Mouse (Mus musculus): ENCODE results near the gene A4galt.
"Not testable (repeated sequence)": the region's sequence is repeated elsewhere in the genome, so short reads cannot be mapped to it uniquely, and the experiment has no call there.

A4galt gene

DNA sequence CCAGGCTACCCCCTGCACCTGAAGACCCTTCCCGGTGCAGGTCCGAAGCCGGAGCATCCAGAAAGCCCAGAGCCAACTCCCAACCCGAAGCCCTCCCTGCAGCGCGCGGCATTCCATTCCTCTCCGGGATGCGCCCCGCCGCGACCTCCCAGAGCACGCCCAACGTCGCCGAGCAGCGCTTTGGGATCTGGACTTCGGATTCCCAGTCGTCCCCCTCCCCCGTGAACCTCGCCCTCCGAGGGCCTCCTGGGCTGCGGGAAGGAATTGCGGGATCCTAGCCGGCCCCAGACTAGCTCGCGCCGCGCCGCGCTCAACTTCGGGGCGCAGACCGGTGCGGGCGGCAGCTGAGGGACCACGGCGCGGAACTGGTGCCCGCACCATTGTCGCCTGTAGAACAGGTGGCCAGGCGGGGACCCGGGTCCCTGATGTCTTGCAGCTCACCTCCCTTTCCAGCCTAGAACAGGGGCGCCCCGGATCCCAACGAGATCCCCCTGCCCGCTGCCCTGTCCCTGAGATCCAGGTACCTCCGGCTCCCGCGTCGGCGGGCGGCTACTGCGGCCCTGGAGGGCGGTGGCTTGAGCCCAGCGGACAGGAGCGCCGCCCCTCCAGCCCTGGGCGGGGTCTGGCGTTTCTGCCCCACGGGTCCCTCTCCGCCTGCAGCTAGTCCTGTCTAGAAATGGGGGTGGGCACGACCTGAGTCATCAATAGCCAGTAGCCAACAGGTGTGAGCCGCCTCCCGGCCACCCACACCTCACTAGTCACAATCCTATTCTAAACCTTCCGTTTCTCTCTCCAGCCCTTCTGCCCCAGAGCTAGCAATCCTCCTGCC lies at the start of gene A4galt:
TSS of gene A4galt (minus strand) at position 599 of the 829 bp plus-strand sequence.
- DNase-seq (ENCODE audit: low read depth, low spot score), result no peak

DNA sequence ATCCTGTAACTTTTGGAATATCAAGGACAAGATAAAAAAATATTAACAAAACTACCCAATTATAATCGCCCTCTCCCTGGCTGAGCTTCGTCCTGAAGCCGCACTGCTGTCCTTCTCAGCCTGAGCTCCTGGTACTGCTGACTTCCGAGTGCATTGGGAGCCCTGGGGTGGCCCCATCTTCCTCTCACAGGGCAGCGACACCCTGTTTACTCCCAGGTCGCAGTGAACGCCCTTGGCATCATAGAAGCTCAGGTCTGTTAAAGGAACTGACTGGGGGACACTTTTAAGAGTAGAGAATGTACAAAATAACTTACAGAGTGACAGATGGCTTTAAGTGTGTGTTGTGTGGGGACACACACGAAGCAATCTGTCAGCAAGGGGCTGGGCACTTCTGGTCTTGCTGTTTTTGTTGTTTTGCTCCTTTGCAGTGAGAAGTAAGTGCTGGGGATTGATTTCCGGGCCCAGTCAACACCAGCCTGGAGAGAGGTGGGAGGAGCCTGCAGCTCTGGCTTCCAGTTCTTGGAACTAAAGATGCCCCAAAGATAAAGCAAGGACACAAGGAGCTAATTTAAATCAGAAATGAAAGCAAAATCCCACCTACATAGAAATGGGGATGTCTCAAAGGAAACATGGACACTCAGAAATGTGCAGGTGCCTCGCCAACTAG lies 48.5 kb upstream of the A4galt start:
- DNase-seq (ENCODE audit: low read depth, low spot score), result no peak

- DNase-seq (ENCODE audit: low read depth, low spot score), result no peak
Measured at GRCm38 (mm10) chr15:83299450-83299849, 47.9 kb upstream of the A4galt start.

GRCm38 (mm10) chr15:83298810-83299209 lies 47.2 kb upstream of the A4galt start:
- no peak for DNase-seq (ENCODE audit: low read depth, low spot score)

DNA sequence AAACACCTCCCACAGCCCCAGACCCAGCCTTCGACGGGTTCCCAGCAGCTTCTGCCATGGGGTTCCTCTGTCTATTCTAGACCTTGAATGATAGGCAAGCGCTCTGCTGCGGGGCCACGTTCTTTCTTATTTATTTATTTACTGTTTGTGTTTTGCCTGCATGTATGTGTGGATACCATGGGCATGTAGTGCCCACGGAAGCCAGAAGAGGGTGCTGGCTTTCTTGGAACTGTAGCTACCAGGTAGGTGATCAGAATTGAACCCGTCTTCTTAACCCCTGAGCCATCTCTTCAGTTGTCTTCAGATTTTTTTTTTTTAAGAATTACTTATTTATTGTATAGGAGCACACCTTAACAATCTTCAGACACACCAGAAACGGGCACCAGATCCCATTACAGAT lies 46.7 kb upstream of the A4galt start:
- DNase-seq (ENCODE audit: low read depth, low spot score), result peak; percentile 24

DNA sequence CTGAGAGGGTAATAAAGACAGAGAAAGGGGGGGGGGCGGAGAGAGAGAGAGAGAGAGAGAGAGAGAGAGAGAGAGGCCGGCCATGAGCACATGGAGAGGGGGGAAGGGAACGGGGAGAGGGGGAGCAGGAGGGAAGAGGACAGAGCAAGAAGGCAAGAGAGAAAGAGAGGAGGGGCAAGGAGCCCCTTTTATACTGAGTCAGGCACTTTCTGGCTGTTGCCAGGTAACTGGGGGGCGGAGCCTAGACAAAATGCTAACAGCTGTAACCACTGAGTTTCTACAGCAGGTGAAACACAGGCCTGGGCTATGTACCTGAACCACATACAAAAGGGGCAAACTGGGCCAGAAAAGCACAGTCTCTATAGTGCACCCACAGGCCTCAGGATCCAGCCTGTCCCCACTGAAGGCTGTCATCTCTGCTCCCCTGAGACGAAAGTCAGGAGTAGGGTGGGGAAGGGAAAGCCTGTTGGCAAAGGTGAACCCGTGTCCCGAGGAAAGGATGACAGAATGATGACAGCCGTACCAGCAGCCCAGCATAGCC lies 45.3 kb upstream of the A4galt start:
- DNase-seq (ENCODE audit: low read depth, low spot score), result peak; percentile 31

DNA sequence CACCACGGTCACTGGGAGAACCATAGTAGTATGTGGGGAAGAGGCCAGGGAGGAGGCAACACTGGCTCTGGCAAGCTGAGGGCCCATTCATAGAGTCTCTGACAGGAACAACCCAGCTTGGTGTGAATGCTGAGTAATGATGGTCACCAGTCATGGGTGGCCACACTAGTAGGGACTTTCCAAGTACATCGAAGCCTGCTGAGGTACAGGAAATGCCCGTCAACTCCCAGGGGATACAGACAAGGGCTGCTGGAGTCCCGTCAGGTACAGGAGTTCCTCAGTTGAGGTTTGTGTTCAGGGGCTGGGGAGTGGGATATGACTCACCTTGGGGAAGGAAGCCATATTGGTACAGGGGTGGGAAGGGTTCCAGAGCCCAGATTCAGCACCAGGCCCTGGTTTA lies 44.5 kb upstream of the A4galt start:
- DNase-seq (ENCODE audit: low read depth, low spot score), result peak; percentile 66

DNA sequence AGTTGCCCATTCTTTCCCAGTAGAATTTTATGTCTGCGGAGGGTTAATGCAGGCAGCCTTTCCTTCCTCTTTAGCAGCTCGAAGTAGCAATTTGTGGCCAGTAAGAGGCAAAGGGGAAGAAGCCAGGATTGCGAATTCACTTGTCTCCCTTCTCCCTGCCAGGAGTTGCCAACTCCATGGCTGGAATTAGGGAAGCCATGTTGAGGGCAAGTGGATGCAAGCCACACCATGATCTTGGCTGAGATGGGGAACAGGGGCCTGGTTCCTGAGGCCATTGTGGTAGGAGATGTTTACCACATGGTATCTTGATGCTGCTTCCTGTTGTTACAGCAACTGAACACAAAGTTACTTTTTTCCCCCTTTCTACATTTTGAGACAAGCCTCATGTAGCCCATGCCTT lies 43.4 kb upstream of the A4galt start:
- no peak for DNase-seq (ENCODE audit: low read depth, low spot score)

DNA sequence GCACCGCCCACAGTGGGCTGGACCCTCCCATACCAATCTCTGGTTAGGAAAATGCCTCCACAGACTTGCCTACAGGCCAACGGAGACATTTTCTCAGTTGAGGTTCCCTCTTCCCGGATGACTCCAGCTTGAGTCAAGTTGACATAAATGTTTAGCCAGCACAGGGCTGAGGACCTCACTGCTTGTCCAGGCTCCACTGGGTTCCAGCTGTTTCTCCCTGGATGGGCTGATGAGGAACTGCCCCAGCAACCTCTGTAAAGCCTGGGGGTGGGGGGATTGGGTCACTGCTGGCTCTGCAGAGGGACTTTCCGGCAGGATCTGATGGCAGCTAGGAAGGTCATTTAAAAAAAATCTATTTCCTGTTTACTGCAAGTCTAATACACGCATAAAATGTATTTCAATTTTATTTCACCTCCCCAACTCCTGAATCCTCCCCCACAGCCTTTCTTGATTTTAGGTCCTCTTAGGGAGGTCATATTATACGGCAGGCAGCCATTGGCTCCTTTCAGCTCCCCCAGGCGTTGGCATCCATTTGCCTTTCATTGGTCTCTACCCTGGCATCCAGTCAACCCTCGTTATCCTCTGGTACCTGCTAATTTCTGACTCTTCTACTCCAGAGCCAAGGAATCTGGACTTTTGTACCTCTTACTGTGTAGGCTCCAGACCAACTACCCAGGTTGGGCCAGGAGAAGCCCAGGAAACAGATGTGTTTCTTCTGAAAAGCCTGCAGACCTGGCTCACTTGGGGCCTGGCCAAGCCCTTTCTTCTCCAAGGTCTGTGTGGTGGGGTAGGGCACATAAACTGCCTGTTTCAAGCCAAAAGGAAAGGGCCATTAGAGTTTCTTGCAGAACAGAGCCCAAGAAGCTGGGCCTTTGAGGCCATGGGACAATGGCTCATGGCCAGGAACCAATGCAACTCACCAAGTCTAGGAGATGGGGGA lies 42.4 kb upstream of the A4galt start:
- DNase-seq (ENCODE audit: low read depth, low spot score), result no peak

GRCm38 (mm10) chr15:83293144-83293543 lies 41.6 kb upstream of the A4galt start:
- no peak for DNase-seq (ENCODE audit: low read depth, low spot score)

GRCm38 (mm10) chr15:83292261-83293056 lies 40.9 kb upstream of the A4galt start:
- no peak for DNase-seq (ENCODE audit: low read depth, low spot score)

DNA sequence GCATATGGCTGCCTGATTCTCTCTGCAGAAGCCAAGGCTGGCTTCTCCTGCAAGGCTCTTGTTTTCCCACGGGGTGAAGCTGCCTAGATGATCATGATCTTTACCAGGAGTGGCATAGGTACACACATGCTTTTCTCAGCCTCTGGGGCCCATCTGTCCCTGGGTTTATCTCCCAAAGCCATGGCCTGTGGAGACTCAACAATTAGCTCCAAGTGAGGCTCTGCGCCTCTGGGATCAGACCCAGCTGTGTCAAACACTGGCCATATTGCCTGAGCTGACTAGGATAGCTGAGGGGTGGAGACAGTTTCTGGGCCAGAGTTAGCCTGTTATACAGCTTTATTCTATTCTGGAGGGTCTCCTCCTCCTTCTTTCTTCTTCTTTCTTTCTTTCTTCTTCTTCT lies 39.3 kb upstream of the A4galt start:
- no peak for DNase-seq (ENCODE audit: low read depth, low spot score)

DNA sequence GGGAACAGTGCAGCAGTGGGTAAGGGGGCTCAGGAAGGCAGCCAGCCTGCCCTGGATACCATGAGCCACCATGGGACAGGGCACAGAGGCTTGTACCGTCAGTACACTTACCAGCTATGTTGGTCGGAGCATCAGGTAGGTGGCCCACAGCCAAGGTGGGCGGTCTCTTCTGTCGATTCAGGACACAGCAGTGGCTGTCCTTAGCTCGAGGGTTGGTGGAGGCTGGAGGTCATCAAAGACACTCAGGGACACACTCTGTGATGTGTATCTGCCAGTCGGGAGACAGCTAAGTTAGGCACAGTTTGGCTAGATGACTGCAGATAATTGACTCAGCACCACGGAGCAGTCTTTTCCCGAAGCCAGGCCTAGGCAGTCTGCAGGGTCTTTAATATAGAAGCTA lies 33.3 kb upstream of the A4galt start:
- no peak for DNase-seq (ENCODE audit: low read depth, low spot score)

DNA sequence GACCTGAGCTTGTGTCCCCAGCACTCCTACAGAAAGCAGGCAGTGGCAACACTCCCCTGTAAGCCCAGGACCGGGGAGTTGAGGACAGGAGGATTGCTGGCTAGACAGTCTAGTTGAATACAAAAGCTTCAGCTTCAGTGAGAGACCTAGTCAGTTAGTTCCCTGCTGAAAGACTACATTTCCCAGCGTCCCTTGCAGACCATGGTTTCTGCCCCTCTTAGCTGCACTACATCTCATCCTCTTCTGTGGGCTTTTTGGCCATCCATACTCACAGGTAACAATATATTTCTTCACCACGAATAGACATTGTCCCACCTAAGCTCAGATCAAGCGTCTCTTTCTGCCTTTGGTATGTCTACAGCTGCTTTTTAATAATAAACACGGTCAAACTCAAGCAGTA lies 30.8 kb upstream of the A4galt start:
- DNase-seq (ENCODE audit: low read depth, low spot score), result no peak

- no peak for DNase-seq (ENCODE audit: low read depth, low spot score)
Measured at GRCm38 (mm10) chr15:83281303-83281702, 29.7 kb upstream of the A4galt start.

DNA sequence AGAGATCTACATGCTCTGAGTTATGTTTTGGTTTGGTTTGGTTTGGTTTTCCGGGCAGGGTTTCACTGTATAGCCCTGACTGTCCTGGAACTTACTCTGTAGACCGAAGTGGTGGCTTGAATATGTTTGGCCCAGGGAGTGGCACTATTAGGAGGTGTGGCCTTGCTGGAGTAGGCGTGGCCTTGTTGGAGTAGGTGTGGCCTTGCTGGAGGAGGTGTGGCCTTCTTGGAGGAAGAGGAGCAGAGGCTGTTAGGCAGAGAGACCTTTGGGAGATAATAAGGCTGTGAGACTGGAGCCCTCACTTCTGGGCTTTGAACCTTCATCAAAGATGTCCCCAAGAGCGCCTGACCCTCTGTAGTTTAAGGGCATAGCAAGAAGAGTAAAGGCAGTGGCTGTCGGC lies 27.0 kb upstream of the A4galt start:
- no peak for DNase-seq (ENCODE audit: low read depth, low spot score)

DNA sequence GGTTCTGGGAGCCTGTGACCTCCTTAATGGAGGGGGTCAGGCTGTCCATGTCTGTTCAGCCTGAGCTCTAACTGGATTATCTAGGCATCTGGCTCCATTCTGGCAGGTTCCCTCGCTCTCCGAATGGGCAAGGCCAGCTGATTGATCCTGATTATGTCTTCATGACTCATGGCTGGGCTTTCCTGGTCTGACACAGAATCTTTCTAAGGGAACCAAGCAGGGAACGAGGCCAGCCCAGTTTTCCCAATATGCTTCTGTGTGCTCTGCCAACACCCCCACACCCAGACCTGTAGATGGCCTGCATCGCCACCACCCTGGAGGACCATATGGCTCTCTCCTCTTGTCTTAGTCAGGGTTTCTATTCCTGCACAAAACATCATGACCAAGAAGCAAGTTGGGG lies 25.9 kb upstream of the A4galt start:
- no peak for DNase-seq (ENCODE audit: low read depth, low spot score)

GRCm38 (mm10) chr15:83274237-83274636 lies 22.7 kb upstream of the A4galt start:
- not testable (repeated sequence) for DNase-seq (ENCODE audit: low read depth, low spot score)

DNA sequence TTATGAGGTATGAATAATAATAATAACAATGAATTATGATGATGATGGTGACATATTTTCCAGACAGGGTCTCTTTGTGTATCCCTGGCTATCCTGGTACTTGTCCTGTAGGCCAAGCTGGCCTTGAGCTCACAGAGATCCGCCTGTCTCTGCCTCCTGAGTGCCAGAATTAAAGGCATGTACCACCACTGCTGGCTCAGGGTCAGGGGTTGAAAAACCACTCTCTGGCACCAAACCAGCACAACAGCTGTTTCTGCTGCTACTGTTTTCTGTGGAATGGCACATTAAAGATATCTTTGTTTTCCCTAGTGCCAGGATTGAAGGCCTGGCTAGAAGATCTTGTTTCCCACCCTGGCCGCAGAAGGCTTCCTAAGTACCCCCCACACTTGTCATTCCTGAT lies 21.4 kb upstream of the A4galt start:
- no peak for DNase-seq (ENCODE audit: low read depth, low spot score)

GRCm38 (mm10) chr15:83271221-83271620 lies 19.6 kb upstream of the A4galt start:
- DNase-seq (ENCODE audit: low read depth, low spot score), result not testable (repeated sequence)

GRCm38 (mm10) chr15:83269985-83270384 lies 18.4 kb upstream of the A4galt start:
- not testable (repeated sequence) for DNase-seq (ENCODE audit: low read depth, low spot score)
